Mouse (Mus musculus) heart, embryonic 14.5 days (tissue): ENCODE measurements around the gene Pih1d1. TPM values are rescaled to one million over a fixed set of nuclear protein-coding genes. Genes with fewer than 3 reads are reported as not detected.

Experiments used
- ATAC-seq: fragments of 200-750 bp; cut with Nextera tagmentation; 2 replicates; pipeline ENCODE4 v1.8.0; 2017; ENCODE audit warnings: low read depth, moderate TSS enrichment; ENCODE audit not compliant: insufficient number of reproducible peaks, insufficient read depth, low FRiP score
- H3K27ac ChIP-seq, 2 experiments: fragments of 200-500 bp in 1 of 2; fragments of 300-500 bp in 1 of 2; sonication (generic) in 1 of 2; replicated peaks in 1 of 2; 2 replicates each; pipeline ENCODE4 v1.5.1; 2012 to 2014; ENCODE audit warnings: low read depth in 2 of 2, low read length in 2 of 2, control low read depth in 1 of 2, mild to moderate bottlenecking in 1 of 2, mixed read lengths in 1 of 2; ENCODE audit not compliant: control insufficient read depth in 1 of 2, insufficient read depth in 1 of 2
- H3K27me3 ChIP-seq: fragments of 300-500 bp; sonication (generic); 2 replicates; pipeline ENCODE4 v1.6.1; 2014; ENCODE audit warnings: mild to moderate bottlenecking, low read length, control low read depth; ENCODE audit not compliant: control insufficient read depth, insufficient read depth
- H3K36me3 ChIP-seq: fragments of 300-500 bp; sonication (generic); 2 replicates; pipeline ENCODE4 v1.6.1; 2014; ENCODE audit warnings: mild to moderate bottlenecking, control low read depth, low read length, mixed read lengths; ENCODE audit not compliant: control insufficient read depth, insufficient read depth
- H3K4me1 ChIP-seq, 2 experiments: fragments of 200-500 bp in 1 of 2; fragments of 300-500 bp in 1 of 2; sonication (generic) in 1 of 2; 2 replicates each; pipeline ENCODE4 v1.6.1; 2012 to 2014; ENCODE audit warnings: low read length in 2 of 2, control low read depth in 1 of 2, mixed read lengths in 1 of 2; ENCODE audit not compliant: control insufficient read depth in 2 of 2, insufficient read depth in 2 of 2
- H3K4me2 ChIP-seq: fragments of 300-500 bp; sonication (generic); 2 replicates; pipeline ENCODE4 v1.6.1; 2014; ENCODE audit warnings: mild to moderate bottlenecking, low read length
- H3K4me3 ChIP-seq, 2 experiments: fragments of 200-500 bp in 1 of 2; fragments of 300-500 bp in 1 of 2; sonication (generic) in 1 of 2; 2 replicates each; pipeline ENCODE4 v1.5.1; 2012 to 2014; ENCODE audit warnings: low read length in 2 of 2, mild to moderate bottlenecking in 2 of 2, control low read depth in 1 of 2, low read depth in 1 of 2, moderate library complexity in 1 of 2; ENCODE audit not compliant: control insufficient read depth in 1 of 2, insufficient read depth in 1 of 2
- H3K9ac ChIP-seq: fragments of 300-500 bp; sonication (generic); 2 replicates; pipeline ENCODE4 v1.6.1; 2014; ENCODE audit warnings: mild to moderate bottlenecking, low read length
- H3K9me3 ChIP-seq: fragments of 300-500 bp; sonication (generic); 2 replicates; pipeline ENCODE4 v1.6.1; 2016; ENCODE audit warnings: low read length, control low read depth; ENCODE audit not compliant: control insufficient read depth
- whole genome bisulfite sequencing: fragments of 180-500 bp; shearing (Covaris S2); extraction: QIAGEN DNeasy Blood & Tissue Kit; methylation state at CpG from one replicate; pipeline ENCODE4 v1.1.7; 2014; 5-methylcytosine and 5-hydroxymethylcytosine counted together
- polyA plus RNA-seq: library from polyadenylated mRNA; unstranded; fragments of >200 nt; fragmentation: Nextera tagmentation; extraction: Ambion mirVana; gene quantifications from 2 replicates; pipeline ENCODE4 v1.2.1, GENCODE M21; 2014

The Pih1d1 gene
- polyA plus RNA-seq, 1 experiment from 2014 or later: 94.5 TPM

DNA sequence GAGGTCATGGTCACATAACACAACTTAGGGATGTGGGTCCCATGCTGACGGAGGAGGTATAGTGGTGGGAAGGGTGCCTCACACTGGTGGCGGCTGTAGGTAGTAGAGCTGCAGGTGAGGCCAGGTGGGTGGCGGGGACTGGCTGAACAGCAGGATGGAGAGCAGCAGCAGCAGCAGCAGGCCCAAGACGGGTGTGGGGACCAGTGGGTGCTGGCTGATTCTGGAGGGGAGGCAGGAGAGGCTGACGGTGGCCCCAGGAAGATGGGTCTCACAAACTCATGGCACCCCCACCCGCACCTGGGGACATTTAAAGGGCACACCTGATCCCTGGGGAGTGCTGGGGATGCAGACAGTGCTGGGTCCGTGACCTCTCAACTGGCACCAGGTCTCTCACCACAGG is 29.6 kb downstream of the Pih1d1 start:
- ATAC-seq: no peak
- 51% methylated on average over 7 of the region's 7 CpGs for WGBS
- peaks cover 96% of the 10 kb centered on the region for H3K27me3 ChIP-seq
- no peak overlapping the region for H3K4me2 ChIP-seq
- no peak overlapping the region for H3K27ac ChIP-seq
- H3K36me3 ChIP-seq: no peaks in the 10 kb centered on the region
- no peaks in the 10 kb centered on the region for H3K9me3 ChIP-seq
- H3K9ac ChIP-seq: no peak overlapping the region
- H3K4me1 ChIP-seq: peaks cover 5 to 20% of the 10 kb centered on the region in 2 experiments; a peak in 3 of 4 replicates
- H3K4me3 ChIP-seq: no peak overlapping the region

- H3K4me1 ChIP-seq: peaks cover 4 to 17% of the 10 kb centered on the region in 2 experiments; a peak in 3 of 4 replicates
- no peak overlapping the region for H3K9ac ChIP-seq
- H3K4me3 ChIP-seq: no peak overlapping the region
- H3K9me3 ChIP-seq: no peaks in the 10 kb centered on the region
- ATAC-seq: no peak
- H3K27me3 ChIP-seq: peaks cover 94% of the 10 kb centered on the region
- H3K27ac ChIP-seq: no peak overlapping the region
- no peak overlapping the region for H3K4me2 ChIP-seq
- no peaks in the 10 kb centered on the region for H3K36me3 ChIP-seq
- WGBS: 55% methylated on average over 7 of the region's 7 CpGs
Measured at GRCm38 (mm10) chr7:45185921-45186320, 31.8 kb downstream of the Pih1d1 start.

GRCm38 (mm10) chr7:45189600-45189999 is 35.5 kb downstream of the Pih1d1 start:
- no peaks in the 10 kb centered on the region for H3K9me3 ChIP-seq
- no peak for ATAC-seq
- peaks cover 64% of the 10 kb centered on the region for H3K27me3 ChIP-seq
- no peaks in the 10 kb centered on the region for H3K36me3 ChIP-seq
- WGBS: 39% methylated on average over 16 of the region's 16 CpGs
- H3K27ac ChIP-seq: no peak overlapping the region
- H3K9ac ChIP-seq: no peak overlapping the region
- no peak overlapping the region for H3K4me3 ChIP-seq
- peaks cover 7 to 8% of the 10 kb centered on the region in 2 experiments; a peak in 3 of 4 replicates for H3K4me1 ChIP-seq
- no peak overlapping the region for H3K4me2 ChIP-seq

DNA sequence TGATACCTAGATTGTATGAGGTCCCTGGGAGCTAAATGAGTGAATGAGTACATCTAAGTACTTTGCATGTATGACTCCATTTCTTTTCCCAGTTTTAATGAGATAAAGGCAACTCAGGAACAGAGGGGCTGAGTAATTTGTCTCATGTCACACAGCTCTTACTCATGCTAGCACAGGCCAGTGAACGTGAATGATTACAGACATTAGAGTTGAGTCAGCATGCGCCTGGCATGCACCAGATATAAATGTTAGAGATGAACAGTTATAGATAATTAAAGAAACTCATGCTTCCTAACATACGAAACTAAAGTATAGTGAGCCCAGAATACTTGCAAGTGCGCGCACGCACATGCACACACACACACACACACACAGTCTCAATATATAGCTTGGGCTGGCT is 36.1 kb downstream of the Pih1d1 start:
- Histone ChIP-seq H3K9ac (no peak overlapping the region), H3K36me3 (no peaks in the 10 kb centered on the region), H3K4me3 (no peak overlapping the region), H3K9me3 (no peaks in the 10 kb centered on the region), H3K27ac (no peak overlapping the region), H3K4me2 (no peak overlapping the region), H3K27me3 (peaks cover 58% of the 10 kb centered on the region), H3K4me1 (peaks cover 10 to 11% of the 10 kb centered on the region in 2 experiments; a peak in 3 of 4 replicates)
- ATAC-seq: no peak
- WGBS: 84% methylated on average over 6 of the region's 6 CpGs

DNA sequence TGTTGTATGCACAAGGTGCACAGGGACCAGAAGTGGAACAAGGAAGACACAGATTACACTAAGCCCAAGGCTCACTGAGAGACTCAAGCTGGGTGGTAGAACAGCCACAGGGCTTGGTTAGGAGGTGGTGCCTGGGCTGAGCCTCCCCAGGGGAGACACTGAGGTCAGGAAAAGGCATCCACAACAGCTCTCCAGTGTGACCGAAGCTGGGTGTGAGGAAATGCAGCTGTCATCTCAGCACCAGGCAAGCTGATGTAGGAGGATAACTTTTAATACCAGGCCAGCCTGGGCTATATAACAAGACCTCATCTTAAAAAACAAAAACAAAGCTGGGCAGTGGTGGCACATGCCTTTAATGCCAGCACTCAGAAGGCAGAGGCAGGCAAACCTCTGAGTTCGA is 37.1 kb downstream of the Pih1d1 start:
- Histone ChIP-seq H3K4me2 (no peak overlapping the region), H3K36me3 (no peaks in the 10 kb centered on the region), H3K27me3 (peaks cover 48% of the 10 kb centered on the region), H3K9me3 (no peaks in the 10 kb centered on the region), H3K9ac (no peak overlapping the region), H3K4me3 (no peak overlapping the region), H3K27ac (no peak overlapping the region), H3K4me1 (peaks cover 15% of the 10 kb centered on the region in 2 experiments; a peak in 3 of 4 replicates)
- no peak for ATAC-seq
- WGBS: 56% methylated on average over 2 of the region's 2 CpGs

DNA sequence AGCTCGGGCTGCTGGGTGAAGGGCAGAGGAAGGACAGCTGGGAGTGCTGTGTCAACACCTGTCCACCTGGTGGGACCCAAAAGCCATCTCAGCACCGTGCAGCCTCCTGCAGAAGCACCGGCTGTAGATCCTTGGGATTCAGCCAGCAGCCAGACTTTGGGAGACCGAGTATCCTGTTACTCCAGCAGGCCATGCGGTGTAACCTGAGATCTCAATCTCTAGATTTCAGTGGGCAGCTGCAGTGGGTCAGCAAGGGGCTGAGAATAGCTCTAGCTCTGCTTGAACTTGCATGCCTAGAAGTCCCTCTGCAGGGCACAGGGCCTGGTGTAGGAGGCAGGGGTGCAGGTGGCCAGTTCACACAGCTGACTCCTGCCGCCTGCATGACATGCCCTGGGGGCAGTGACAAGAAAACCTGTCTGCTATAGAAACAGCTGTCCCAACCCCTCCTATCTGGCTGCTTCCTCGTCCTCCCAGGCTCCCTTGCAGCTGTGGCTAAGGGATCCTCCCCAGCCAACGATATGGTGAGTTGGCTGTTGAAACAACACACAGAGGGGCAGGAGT is 37.8 kb downstream of the Pih1d1 start:
- WGBS: 11% methylated on average over 8 of the region's 8 CpGs
- no peak overlapping the region for H3K4me2 ChIP-seq
- ATAC-seq: no peak
- peaks cover 15% of the 10 kb centered on the region in 2 experiments; a peak in 3 of 4 replicates for H3K4me1 ChIP-seq
- no peak overlapping the region for H3K27ac ChIP-seq
- no peaks in the 10 kb centered on the region for H3K9me3 ChIP-seq
- H3K4me3 ChIP-seq: no peak overlapping the region
- peaks cover 41% of the 10 kb centered on the region for H3K27me3 ChIP-seq
- no peaks in the 10 kb centered on the region for H3K36me3 ChIP-seq
- H3K9ac ChIP-seq: no peak overlapping the region

GRCm38 (mm10) chr7:45192585-45193310 is 38.6 kb downstream of the Pih1d1 start:
- no peak overlapping the region for H3K27ac ChIP-seq
- H3K4me3 ChIP-seq: no peak overlapping the region
- H3K9ac ChIP-seq: no peak overlapping the region
- H3K9me3 ChIP-seq: no peaks in the 10 kb centered on the region
- no peaks in the 10 kb centered on the region for H3K36me3 ChIP-seq
- H3K4me1 ChIP-seq: peaks cover 15% of the 10 kb centered on the region in 2 experiments; a peak in 3 of 4 replicates
- H3K27me3 ChIP-seq: peaks cover 36% of the 10 kb centered on the region
- no peak overlapping the region for H3K4me2 ChIP-seq
- WGBS: 86% methylated on average over 7 of the region's 7 CpGs
- ATAC-seq: no peak
